Mouse (Mus musculus) megakaryocyte, embryonic 14.5 days (primary cell): Measurements from ENCODE around the gene Col15a1. TPM values are rescaled to one million over a fixed set of nuclear protein-coding genes. Genes with fewer than 3 reads are reported as not detected.

Source experiments
- H3K27me3 ChIP-seq: replicated peaks from 2 replicates; pipeline ENCODE3; 2012; ENCODE audit warnings: inconsistent platforms
- H3K36me3 ChIP-seq: replicated peaks from 2 replicates; pipeline ENCODE3; 2012; ENCODE audit warnings: low read length, inconsistent platforms, mixed read lengths
- H3K4me1 ChIP-seq: 2 replicates; pipeline ENCODE4 v1.6.1; 2012; ENCODE audit warnings: inconsistent platforms
- H3K4me3 ChIP-seq: replicated peaks from 2 replicates; pipeline ENCODE3; 2012; ENCODE audit warnings: moderate library complexity, mild to moderate bottlenecking, inconsistent platforms
- H3K9me3 ChIP-seq: 2 replicates; pipeline ENCODE4 v1.6.1; 2012; ENCODE audit warnings: inconsistent platforms
- FLI1 ChIP-seq: IDR thresholded peaks from 2 replicates; pipeline ENCODE4 v1.6.1; 2012; ENCODE audit warnings: low read length, inconsistent platforms, mixed read lengths
- GATA1 ChIP-seq: IDR thresholded peaks from 3 replicates; pipeline ENCODE4 v1.6.1; 2012; ENCODE audit warnings: mixed read lengths, low read length, inconsistent platforms, borderline replicate concordance
- polyA plus RNA-seq: library from polyadenylated mRNA; stranded (reverse); fragments of >175 nt; gene quantifications from 2 replicates; pipeline ENCODE4 v1.2.3, GENCODE M21; 2012; ENCODE audit warnings: low replicate concordance; ENCODE audit not compliant: insufficient read depth

Col15a1 gene
- polyA plus RNA-seq, 1 experiment: 0.16 TPM

- H3K36me3 ChIP-seq: peaks cover 5% of the 10 kb centered on the region
- no peak overlapping the region for H3K4me3 ChIP-seq
- no peak for TF ChIP-seq FLI1
- no peak for TF ChIP-seq GATA1
- H3K9me3 ChIP-seq: no peaks in the 10 kb centered on the region
- peaks cover 57% of the 10 kb centered on the region for H3K27me3 ChIP-seq
- H3K4me1 ChIP-seq: peaks cover 63% of the 10 kb centered on the region
Measured at GRCm38 (mm10) chr4:47281920-47282682, 74.1 kb downstream of the Col15a1 start.

DNA sequence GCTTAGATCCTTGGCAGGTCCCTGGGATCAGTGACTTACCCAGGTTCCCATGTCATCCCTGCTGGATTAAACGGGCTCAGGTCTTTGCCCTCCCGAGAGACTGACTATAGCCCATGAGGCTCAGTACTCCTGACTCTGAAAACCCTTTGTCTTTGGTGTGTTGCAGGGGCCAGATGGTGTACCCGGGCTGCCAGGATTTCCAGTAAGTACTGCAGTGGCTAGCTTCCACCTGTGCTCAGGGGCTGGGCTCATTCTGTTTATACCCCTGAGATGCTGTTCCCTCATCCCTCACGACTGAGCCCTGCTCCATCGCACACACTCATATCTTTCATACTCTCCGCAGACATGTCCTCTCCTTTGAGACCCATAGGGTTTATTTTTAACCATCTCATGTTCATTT is 76.3 kb downstream of the Col15a1 start:
- H3K27me3 ChIP-seq: peaks cover 55% of the 10 kb centered on the region
- peaks cover 58% of the 10 kb centered on the region for H3K4me1 ChIP-seq
- peaks cover 7% of the 10 kb centered on the region for H3K36me3 ChIP-seq
- no peak overlapping the region for H3K4me3 ChIP-seq
- TF ChIP-seq FLI1 (no peak), GATA1 (no peak)
- H3K9me3 ChIP-seq: no peaks in the 10 kb centered on the region

- peaks cover 55% of the 10 kb centered on the region for H3K27me3 ChIP-seq
- peaks cover 54% of the 10 kb centered on the region for H3K4me1 ChIP-seq
- TF ChIP-seq FLI1: no peak
- H3K9me3 ChIP-seq: no peaks in the 10 kb centered on the region
- peaks cover 7% of the 10 kb centered on the region for H3K36me3 ChIP-seq
- H3K4me3 ChIP-seq: no peak overlapping the region
Measured at GRCm38 (mm10) chr4:47284874-47285273, 76.9 kb downstream of the Col15a1 start.

DNA sequence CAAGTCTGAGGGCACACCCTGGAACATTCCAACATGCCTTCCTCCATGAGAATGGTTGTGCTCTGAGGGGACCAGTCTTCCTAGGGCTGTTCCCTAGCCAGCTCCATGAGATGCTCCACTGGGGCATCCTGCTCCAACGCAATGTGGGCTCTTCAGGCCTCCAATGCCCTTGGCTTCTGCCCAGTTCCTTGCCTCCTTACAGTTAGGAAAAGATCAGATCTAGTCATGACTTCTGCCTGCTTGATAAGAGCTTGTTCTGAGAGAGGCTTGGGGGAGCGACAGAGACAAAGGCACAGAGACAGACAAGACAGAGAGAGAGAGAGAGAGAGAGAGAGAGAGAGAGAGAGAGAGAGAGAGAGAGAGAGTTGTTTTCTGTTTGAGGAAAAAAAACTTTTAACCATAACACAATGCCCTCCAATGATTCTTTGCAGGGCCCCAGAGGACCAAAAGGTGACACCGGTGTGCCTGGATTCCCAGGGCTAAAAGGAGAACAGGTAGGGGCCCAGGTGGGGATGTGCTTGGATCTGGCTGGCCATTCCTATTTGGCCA is 78.7 kb downstream of the Col15a1 start:
- peaks cover 7% of the 10 kb centered on the region for H3K36me3 ChIP-seq
- H3K4me1 ChIP-seq: peaks cover 64% of the 10 kb centered on the region
- no peak overlapping the region for H3K4me3 ChIP-seq
- H3K9me3 ChIP-seq: no peaks in the 10 kb centered on the region
- peaks cover 41% of the 10 kb centered on the region for H3K27me3 ChIP-seq
- TF ChIP-seq GATA1: no peak
- TF ChIP-seq FLI1: no peak

DNA sequence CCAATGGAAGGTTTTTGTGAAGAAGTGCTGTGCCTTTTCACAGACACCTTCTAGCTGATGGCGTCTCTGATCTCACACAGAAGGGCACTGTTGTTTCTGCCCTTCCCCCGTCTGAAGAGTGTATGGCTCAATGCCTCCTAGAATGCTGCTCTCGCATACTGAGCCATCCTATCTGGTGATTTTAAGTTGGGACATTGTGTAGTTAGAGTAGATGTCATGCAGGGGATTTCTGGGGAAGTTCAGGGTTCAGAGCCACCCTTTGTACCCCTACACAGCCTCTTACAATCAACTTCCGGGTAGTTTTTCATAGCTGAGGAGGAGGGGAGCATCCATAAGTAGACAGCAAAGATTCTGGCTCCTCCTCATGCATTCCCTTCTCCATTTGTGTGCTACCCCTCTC is 79.5 kb downstream of the Col15a1 start:
- TF ChIP-seq GATA1: no peak
- no peak for TF ChIP-seq FLI1
- peaks cover 7% of the 10 kb centered on the region for H3K36me3 ChIP-seq
- no peaks in the 10 kb centered on the region for H3K9me3 ChIP-seq
- peaks cover 42% of the 10 kb centered on the region for H3K27me3 ChIP-seq
- H3K4me1 ChIP-seq: peaks cover 68% of the 10 kb centered on the region
- no peak overlapping the region for H3K4me3 ChIP-seq

DNA sequence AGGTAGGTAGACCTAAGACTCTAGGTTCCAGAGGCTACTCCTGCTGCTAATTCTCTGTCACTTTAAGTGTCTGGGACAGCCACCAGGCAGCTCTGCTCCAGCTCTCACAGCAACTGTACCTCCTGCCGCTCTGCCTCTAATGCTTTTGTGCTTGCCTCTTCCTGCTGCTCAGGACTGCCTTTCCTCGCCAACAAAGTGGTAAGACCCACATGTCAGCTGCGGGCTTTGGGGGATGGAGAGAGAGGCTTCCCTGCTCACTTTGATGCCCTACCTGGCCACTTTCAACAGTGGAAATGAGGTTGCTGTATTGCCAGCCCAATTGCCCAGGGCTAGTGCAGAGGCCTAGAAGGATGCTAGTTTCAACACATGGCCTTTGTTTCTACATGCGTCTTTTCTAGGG is 80.3 kb downstream of the Col15a1 start:
- no peak for TF ChIP-seq FLI1
- no peak for TF ChIP-seq GATA1
- Histone ChIP-seq H3K27me3 (peaks cover 35% of the 10 kb centered on the region), H3K4me3 (no peak overlapping the region), H3K36me3 (peaks cover 7% of the 10 kb centered on the region), H3K4me1 (peaks cover 76% of the 10 kb centered on the region), H3K9me3 (no peaks in the 10 kb centered on the region)

- Histone ChIP-seq H3K4me3 (no peak overlapping the region), H3K27me3 (peaks cover 31% of the 10 kb centered on the region), H3K4me1 (peaks cover 78% of the 10 kb centered on the region), H3K9me3 (no peaks in the 10 kb centered on the region), H3K36me3 (peaks cover 7% of the 10 kb centered on the region)
- TF ChIP-seq FLI1 (no peak), GATA1 (no peak)
Measured at GRCm38 (mm10) chr4:47289526-47289925, 81.6 kb downstream of the Col15a1 start.

DNA sequence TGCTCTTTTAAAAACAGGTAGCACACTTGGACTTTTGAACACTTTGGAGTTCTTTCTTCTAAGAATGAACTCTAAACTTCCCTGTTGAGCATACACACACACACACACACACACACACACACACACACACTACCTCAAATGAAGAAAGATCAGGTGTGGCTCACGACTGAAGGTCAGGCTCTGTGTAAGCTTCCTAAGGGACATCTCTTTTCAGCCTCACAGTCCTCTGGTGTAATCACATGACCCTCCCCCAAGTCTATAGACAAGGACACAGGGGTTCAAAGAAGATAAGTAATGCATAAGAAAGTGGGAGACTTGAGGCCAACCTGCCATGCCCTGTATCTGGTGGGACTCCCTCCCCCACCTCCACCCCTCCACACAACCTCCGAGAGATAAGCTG is 82.5 kb downstream of the Col15a1 start:
- Histone ChIP-seq H3K9me3 (peaks cover 4% of the 10 kb centered on the region), H3K36me3 (peaks cover 6% of the 10 kb centered on the region), H3K27me3 (peaks cover 31% of the 10 kb centered on the region), H3K4me3 (no peak overlapping the region), H3K4me1 (peaks cover 78% of the 10 kb centered on the region)
- TF ChIP-seq GATA1 (no peak), FLI1 (no peak)

- no peak for TF ChIP-seq GATA1
- TF ChIP-seq FLI1: no peak
- Histone ChIP-seq H3K36me3 (peaks cover 7% of the 10 kb centered on the region), H3K4me3 (no peak overlapping the region), H3K9me3 (peaks cover 7% of the 10 kb centered on the region), H3K4me1 (peaks cover 80% of the 10 kb centered on the region), H3K27me3 (peaks cover 28% of the 10 kb centered on the region)
Measured at GRCm38 (mm10) chr4:47291013-47291412, 83.1 kb downstream of the Col15a1 start.

DNA sequence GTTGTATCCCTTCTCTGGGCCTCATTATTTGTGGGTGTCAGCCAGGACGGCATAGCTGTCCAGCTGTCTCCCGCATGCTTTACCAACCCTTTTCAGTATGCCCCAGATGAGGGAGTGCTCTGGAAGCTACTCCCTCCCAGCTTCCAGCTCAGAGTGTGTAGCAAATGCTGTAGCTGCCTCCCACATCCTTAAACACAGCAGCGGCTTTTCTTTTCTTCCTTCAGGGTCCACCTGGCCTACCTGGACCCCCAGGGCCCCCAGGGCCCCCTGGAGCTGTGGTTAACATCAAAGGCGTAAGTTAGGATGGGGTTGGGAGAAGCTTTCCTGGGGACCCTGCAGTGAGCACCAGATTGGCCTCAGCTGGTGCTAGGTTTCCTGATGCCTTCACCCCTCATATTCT is 85.0 kb downstream of the Col15a1 start:
- Histone ChIP-seq H3K36me3 (peaks cover 13% of the 10 kb centered on the region), H3K27me3 (peaks cover 23% of the 10 kb centered on the region), H3K4me3 (no peak overlapping the region), H3K4me1 (peaks cover 88% of the 10 kb centered on the region), H3K9me3 (peaks cover 13% of the 10 kb centered on the region)
- TF ChIP-seq GATA1 (no peak), FLI1 (no peak)
